Mouse (Mus musculus) brain, embryonic 14.5 days (tissue): ENCODE measurements around the gene Srsf2.
"Not testable (repeated sequence)": the region's sequence is repeated elsewhere in the genome, so short reads cannot be mapped to it uniquely, and the experiment has no call there.

Experiments
- CTCF ChIP-seq: fragments of 200-500 bp; IDR thresholded peaks from 2 replicates; pipeline ENCODE4 v1.5.1; 2012; ENCODE audit warnings: inconsistent platforms, mild to moderate bottlenecking, moderate library complexity, borderline replicate concordance; ENCODE audit not compliant: insufficient read depth, insufficient read length; ENCODE audit errors: extremely low read depth
- POLR2A ChIP-seq: fragments of 200-500 bp; IDR thresholded peaks from 2 replicates; pipeline ENCODE4 v1.6.1; 2012; ENCODE audit warnings: mild to moderate bottlenecking, inconsistent platforms, borderline replicate concordance; ENCODE audit not compliant: poor library complexity, insufficient read depth, insufficient read length, severe bottlenecking; ENCODE audit errors: extremely low read depth

- TF ChIP-seq CTCF, POLR2A: not testable (repeated sequence)
Measured at GRCm38 (mm10) chr11:116823885-116824284, 29.0 kb downstream of the Srsf2 start.
